Mouse (Mus musculus): Measurements from ENCODE around the gene Smap2.

DNA sequence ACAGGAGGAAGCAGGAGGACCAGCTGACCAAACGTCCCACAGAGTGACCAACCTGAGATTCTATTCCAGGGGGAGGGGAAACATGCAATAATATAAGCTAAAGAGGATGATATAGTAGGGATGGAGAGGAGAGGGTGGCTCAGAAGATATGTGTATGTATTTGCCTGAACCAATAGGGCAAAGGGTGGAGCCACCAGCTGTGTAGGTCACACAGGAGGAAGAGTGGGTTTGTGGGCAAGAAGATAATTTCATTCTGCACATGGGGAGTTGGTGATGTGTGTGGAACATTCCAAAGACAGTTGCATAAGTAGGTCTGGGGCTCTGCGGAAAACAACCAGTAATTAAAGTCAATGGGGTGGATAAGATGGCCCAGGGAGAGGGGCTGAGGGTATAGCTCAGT is 8.6 kb upstream of the Smap2 start:
- no peak for TF ChIP-seq CTCF (IDR thresholded peaks at IDR 0.05; ENCODE audit: low read depth, low read length)
- TF ChIP-seq POLR2A (IDR thresholded peaks at IDR 0.05; ENCODE audit: extremely low read depth, insufficient read depth, low read length), result no peak

Measured in liver, adult 2 months (tissue).